Mouse (Mus musculus) mouse trophoblast stem cell (cell line): ENCODE results near the gene Ttc41.
"Not testable (repeated sequence)": the region's sequence is repeated elsewhere in the genome, so short reads cannot be mapped to it uniquely, and the experiment has no call there.

Experiments used
- in situ Hi-C, 2 experiments: fragments of 300-500 bp; cut with MseI, MboI; formaldehyde crosslinking; loops; 2 replicates in 1 of 2; 3 replicates in 1 of 2; pipeline ENCODE4 v1.15.1; 2025

Ttc41 gene

DNA sequence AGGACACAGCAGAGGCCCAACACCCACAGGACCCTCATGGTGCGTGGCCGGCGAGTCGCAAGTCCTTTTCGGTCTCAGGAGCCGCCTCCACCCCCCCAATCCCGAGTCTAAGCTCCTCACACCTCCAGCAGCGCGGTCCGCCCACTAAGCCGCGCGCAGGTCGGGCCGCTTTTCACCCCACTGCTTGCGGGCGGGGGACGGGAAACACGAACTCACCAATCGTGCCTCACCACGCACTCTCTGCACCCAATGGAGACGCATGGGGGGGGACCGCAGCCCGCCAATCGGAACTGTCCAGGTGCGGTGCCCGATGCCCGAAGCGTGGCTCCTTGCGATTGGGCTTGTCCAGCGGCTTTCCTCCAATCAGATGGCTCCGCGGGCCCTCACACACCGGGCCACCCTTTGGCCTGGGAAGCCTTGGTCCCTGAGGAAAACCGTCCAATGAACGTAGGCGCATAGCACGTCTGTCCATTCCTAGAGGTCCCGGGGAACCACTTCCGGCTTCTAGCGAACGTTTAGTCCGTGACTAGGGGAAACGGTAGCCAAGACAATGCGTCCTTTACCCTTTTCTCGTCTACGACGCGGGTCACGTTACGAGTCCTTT lies at the start of gene Ttc41, which contains the start of gene Hsp90b1:
Gene Ttc41 (plus strand): TSS at position 494 of the 604 bp plus-strand sequence.
Gene Hsp90b1 (minus strand): TSS at position 192 of the 604 bp plus-strand sequence.
- in situ Hi-C loops = no loop called here

DNA sequence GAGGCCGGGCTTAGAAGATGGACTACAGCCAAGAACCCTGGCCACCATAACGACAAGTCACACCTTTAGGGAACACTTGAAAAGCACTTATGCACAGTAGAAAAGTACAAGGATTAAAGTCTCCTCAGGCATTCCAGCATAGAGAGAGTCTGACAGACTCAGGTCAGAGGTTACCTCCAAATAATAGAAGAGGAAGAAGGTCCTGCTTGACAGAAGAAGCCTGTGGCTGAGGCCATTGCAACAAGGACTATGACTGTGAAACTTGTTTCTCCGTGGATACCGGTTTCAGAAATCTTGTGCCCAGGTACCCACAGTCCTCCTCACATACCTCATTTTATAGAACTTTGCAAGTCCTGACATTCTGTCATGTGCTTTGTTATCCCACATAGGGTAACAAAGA lies 35.1 kb upstream of the Ttc41 start:
- in situ Hi-C loops = not testable (repeated sequence)

DNA sequence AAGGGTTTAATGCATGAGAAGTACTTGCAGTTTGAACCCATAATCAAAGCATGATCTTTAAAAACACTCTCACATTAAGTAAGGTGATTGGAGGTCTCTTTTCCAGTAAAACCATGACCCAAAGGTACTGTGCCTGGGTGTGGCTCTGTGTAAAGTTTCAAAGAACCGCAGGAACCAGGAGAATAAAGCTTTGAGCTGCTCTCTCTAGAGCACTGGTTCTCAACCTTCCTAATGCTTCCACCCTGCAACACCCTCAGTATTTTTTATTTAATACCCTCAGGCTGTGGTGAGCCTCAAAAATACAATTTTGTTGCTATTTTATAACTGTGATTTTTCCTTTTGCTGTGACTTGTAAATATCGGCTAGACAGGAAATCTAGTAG lies 20.8 kb upstream of the Ttc41 start:
- in situ Hi-C loops = not testable (repeated sequence)

DNA sequence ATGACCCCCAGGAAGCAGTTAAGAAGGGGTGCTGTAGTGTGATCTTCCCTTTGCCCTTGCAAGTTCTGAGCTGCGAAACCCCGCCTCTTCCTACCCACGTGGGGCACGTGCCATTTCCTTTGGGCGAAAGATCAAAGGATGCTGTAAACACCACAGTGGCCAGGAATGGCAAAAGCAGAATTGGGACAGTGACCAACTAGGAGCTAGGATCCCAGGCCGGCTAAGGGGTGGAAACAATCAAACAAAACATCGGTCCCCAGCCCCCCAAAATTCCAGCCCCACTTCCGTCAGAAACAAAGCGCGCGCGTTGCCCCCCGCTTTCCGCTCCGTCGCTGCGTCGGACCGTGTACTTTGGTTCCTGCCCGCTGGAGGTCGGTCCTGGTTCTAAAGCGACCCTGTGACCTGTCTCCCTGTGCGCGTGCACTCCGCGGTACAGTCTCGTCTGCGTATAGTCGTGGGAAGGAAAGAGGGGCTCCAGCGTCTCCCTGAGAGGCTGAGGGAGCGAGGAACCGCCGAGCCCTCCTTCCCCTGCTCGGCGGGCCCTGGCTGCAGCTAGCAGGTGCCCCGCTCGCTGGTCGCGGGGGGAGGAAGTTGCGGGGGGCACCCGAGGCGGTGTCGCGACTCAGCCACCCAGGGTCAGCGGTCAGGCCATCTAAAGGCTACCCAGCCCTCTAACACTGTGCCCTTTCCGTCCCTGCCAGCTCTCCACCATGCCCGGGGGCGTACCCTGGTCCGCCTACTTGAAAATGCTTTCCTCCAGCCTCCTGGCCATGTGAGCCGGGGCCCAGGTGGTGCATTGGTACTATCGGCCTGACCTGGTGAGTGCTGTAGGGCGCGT lies 20.2 kb upstream of the Ttc41 start:
- in situ Hi-C loops = not testable (repeated sequence)

DNA sequence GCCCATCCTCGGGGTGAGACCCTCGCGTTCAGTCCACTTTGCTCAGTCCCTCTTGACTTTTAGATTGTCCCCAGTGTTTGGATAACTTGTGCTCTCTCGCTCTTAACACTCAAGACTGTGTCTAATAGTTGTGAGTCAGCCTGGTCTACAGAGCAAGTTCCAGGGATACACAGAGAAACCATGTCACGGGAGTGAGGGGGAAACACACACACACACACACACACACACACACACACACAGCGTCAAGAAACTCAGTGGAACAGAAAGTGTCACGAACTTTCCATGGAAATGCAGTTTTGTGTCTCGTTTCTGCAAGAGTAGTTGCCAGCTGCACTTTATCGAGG lies 19.6 kb upstream of the Ttc41 start:
- in situ Hi-C loops = not testable (repeated sequence)

DNA sequence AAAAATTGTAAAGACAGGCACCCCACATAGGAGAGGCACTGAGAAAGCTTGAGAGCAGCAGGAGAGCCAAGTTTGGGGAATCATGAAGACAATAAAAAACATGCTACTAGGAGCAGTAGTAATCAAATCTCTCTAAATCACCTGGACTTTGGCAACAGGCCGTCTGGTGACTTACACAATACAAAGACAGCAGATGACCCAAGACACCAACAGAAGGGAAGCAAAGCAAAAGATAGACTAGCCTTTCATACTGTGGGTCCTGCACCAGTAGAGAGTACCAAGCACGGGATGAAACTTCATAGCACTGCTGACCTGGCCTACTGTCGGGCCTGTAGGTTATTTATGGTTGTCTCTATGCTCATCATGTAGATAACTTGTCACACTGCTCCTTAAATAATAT lies 5.4 kb upstream of the Ttc41 start:
- in situ Hi-C loops = no loop called here

DNA sequence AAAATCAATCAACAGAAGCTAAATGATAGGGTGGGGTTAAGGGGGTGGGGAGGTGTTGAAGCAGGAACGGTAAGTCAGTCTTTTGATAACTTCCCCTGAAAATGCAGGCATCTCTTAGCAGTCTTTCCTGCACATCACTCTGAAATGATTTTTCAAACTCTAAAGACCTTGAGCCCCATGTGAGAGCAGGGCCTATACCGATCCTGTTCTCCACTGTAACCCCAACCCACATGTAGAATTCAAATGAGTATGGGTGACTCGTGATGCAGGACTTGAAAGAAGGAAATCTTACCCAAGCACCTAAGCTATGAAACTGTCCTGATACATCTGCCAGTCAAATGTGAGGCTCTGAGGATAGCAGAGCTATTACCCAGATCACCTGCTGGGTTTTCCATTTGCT lies 4.6 kb upstream of the Ttc41 start:
- in situ Hi-C loops = no loop called here

DNA sequence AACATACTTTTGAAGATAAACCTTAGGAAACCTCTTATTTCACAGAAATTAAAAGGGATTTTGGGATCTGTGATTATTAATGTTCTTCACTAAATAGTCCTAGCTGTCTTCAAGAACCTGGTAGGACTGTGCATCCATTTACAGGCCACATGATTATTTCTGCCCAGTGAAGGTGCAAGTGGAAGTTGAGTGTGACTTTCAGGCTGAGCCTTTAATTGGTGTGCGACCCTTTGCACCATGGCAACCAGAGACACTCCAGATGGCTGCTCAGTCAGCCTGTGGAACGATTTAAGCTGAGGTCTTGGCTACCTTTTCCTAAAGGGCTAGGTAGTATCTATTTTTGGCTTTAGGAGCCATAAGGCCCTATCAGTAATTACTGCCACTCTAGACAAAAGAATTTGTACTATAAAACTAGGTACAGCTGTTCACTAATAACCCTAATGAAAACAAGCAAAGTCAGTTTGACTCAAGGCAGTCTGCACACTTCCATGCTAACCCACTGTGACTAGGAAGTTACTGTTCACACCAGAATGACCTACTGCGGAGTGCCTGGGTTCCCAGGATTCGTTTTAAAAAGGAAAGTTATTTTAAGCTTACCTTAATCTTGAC lies 3.2 kb upstream of the Ttc41 start:
- in situ Hi-C loops = no loop called here

DNA sequence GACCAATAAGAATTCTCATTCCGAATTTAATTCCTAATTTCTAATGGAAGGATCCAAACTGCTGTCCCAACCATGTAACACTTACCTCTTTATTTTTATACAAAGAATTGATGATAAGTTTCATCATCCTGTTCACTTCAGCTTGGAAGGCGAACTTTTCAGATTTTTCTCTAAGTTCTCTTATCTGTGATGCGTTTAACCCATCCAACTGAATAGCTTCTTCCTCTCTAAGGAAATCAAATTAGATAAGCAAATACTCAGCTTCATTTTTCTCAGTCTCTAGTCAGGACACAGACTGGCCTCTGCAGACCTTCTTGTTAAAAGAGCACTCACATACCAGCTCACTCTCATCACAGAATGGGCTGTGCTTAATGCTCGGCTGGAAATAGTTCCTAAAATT lies 2.2 kb upstream of the Ttc41 start:
- in situ Hi-C loops = no loop called here

DNA sequence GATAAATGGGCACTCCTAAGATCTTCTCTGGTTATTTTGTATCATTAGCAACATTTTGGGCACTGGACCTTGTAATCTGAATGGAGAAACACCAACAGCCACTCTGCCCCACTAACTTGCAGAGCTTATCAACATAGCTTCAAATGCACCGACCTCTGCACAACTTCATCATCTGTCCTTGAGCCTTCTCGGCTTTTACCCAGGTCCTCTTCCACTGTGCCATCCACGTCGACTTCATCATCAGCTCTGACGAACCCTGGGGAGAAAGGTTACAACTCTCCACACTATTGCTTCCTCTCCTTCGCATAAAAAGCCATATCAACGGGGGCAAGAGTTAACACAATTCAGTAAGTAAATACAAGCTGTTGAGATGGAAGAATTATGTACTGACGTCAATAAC lies 1.5 kb upstream of the Ttc41 start:
- in situ Hi-C loops = no loop called here

DNA sequence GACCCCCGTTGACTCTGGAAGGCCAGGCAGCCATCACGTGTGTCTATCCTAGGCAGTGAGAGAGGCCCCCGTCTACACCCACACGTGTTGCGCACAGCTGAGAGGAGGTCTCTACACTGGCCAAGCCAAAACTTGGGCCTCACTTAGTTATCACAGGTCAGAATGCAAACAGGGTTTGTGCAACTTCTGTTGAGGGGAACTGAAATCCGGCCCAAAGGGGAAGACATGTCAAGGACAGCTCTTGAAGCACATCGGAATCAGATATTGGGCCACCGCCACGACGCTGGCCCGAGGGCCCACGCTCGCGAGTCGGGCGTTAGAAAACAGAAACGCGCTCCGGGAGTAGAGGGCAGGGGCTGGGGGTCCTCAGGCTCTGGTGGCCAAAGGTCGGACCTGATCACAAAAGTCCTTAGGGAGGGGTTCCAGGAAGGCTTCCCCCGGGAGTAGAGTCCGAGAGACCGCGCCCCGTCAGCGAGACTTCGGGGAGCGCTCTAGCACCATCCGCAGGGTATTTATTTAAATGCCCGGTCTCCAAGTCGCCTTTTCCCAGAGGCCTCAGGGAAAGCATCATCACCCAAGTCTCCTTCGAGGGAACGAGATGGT lies 921 bp upstream of the Ttc41 start:
- in situ Hi-C loops = no loop called here

DNA sequence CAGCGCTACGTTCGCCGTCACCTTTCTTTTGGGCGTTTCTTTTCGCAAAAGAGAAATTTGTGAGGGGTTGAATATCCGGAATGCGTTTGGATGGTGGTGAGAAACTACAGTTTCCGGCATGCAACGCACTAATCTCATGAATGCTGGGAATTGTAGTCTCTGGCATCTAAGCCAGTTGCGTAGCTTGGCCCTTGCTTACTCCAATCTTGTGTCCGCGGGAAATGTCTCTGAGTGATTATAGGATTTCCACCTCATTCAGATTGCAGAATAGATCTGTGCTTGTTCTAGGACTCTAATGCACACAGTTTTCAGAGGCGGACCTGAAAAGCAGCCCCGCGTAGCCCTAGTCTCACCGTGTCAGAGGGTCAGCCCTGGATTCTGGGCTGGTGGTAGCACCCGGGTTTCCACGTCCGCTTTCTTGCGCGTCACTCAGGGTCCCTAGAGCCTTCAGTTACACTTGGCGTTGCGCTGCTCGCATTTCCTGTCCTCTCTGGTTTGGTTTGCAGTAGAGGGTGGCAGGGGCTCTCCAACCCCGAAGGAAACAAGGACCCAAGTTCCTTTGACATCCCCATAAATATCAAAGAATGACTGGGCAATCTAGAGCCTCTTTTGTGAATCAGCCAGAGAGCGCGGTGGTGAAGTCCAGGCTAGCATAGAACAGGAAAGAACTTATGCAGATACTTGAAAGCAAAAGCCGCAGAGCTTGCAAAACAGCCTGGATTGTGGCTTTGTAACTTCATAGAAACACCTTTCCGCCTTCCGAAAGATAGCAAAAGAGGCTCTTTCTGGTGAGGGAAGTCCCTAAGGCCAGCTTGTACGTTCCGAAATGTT lies 526 bp downstream of the Ttc41 start:
- in situ Hi-C loops = no loop called here

DNA sequence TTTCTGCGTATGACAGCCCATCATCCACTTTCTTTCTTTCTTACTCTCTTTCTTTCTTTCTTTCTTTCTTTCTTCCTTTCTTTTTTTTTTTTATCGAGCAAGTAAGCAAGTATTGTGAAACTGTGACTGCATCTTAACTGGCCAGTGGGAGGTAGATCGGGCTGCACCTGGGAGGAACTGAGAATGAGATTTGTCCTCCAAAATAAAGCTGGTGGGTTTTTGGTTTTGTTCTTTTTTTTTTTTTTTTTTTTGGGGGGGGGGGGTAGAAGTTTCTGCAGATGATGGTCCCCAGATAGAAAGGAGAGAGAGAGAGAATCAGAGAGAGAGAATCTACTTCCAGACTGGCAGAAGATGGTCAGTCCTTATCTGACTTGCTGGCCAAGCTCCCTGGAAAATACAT lies 1.5 kb downstream of the Ttc41 start:
- in situ Hi-C loops = no loop called here

DNA sequence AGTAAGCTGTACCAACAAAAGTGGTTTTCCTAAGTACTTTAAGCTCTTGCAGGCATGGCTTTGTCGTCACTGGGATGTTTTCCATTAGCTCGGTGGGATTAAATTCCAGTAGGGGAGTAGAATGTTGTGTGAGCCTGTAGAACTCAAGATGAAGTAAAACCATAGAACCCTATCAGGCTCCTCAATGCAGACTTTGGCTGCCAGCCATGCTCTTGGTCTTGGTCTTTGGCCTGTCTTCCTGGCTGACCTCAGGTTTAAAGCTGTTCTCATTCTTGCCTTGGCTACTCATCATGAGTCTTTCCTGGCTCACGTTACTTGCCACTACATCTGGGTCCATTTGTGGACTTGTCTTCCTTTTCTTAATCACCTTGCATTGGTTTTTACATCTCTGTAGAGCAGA lies 6.5 kb downstream of the Ttc41 start:
- in situ Hi-C loops = no loop called here

DNA sequence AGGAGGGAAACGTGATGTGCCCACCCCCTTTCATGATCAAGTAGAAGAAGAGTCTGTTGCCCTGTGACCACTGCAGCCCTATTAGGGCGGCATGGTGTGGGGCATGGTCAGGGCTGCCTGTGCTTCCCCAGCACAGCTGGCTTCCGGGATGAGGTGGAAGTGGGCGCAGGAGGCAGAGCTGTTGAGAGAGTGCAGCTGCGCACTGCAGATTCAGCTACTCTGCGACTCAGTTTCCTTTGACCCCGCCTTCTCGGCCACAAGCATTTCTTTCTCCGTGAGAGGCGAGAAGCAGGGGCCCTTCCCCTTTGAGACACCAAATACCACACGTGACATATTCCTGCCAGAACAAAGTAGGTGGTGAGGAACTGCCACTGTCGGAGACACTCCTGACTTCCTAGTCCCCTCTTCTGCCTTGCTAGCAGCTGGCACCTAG lies 22.0 kb downstream of the Ttc41 start:
- in situ Hi-C loops = no loop called here

DNA sequence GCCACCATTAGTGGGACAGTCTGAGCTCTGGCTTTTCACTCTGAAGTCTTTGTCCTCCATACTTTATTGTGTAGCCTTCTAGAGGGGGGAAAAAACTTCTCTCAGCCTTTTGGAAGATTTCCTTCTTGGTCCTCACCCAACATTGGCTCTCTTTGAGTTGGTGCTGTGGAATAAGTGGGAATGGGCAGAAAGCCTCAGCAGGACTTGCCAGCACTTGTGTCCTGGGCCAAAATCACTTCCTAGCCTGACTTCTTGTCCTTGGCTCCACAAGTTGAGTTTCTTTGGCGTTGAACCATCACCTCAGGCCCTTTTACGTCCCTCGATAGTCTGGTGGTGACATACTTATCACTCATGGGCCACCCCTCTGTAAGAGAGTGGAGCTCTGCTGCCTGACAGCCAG lies 22.6 kb downstream of the Ttc41 start:
- in situ Hi-C loops = no loop called here

DNA sequence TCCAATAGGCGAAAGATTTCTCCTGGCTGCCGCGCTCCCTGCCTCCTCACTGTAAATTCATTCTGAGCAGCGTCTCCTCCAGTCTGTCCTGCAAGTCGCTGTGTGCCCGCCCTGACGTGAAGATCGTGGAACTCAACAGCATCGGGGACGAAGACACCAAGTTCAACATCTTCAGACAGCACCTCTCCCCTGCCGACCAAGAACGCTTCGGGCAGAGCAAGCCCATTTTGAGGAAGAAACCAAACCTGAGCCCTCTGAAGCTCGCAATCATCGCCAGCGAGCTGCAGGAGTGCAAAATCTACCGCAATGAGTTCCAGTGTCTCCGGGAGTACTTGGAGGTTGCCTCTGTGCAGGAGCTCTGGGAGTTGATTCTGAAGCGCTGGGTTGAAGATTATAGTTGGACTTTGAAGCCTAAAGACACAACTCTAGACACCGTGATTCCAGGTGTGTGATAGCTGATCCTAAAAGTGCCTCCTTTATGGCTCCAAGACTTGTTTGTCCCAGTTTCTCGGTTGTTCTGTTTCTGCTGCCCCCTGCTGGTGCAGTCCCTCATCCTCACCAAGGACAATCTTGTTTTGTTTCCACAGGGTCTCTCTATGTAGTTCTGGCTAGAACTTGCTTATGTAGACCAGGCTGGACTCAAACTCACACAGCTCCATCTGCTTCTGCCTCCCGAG lies 25.4 kb downstream of the Ttc41 start:
- in situ Hi-C loops = no loop called here

DNA sequence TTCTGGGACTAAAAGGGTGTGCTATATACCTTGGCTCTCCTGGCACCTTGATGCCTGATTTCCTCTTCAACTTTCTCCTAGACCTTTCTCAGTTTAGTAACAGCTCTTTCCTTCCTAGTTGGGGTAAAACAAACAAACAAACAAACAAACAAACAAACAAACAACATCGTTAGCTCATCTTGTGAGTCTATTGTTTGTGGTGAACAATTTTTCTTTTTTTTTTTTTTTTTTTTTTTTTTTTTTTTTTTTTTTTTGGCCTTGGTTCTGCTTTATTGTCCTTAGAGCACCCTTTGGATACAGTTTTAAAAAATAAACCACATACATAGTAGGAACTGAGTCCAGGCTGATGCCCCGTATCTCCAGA lies 25.9 kb downstream of the Ttc41 start:
- in situ Hi-C loops = no loop called here

DNA sequence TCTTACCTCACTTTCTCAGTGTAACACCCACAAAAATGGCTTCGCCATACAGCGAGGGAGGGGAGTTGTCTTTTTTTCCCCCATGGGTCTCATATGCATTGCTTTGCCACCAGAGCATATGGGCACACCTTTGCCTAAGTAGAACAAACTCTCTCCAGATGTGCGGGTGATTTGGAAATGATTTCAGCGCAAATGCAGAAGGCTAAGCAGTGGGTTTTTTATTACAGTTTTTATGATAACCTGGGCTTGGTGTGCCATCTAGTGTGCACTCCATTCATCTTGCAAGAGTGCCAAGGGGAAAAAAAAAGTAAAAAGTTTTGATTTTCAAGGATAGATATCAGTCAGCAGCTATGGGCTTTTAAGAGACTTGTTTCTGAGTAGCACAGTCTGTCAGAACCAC lies 29.4 kb downstream of the Ttc41 start:
- in situ Hi-C loops = no loop called here

DNA sequence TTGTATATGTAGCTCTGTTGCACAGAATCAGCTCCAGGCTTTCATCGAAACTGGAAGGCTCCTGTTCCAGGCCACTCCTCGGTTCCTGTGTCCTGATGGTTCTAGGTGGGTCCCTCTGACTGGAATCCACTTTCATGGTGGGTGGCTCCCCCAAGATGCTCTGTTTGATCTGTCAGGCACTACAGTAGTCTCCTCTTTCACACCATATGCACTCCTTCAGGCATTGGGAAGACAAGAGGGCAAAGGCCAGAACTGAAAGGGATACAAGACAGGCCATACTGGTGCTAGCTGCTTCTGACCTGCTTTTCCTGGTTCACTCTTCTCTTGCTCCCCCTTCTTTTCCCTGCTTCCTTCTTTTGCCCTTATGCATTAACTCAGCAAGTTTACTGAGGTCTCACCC lies 37.3 kb downstream of the Ttc41 start:
- in situ Hi-C loops = no loop called here

DNA sequence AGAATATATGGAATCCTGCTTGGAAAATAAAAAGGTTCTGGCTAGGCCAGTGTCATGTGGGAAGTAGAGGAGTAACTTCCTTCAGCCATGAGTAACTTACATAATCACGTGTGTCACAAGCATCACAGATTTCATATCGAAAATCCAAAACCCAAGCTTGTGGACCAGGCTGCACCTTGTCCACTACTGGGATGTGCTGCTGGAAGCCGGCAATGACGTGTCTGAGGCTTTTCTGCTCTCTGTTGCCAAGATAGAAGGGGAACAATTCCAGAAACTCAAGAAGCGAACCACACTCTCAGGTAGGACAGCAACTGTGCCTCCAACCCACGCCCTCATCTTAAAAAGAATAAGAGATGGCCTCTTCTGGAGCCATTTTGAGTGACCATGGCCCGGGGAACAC lies 38.7 kb downstream of the Ttc41 start:
- in situ Hi-C loops = no loop called here
